Mouse (Mus musculus) central nervous system, embryonic 18 days (tissue): ENCODE measurements around the gene Snw1. TPM values are rescaled to one million over a fixed set of nuclear protein-coding genes. Genes with fewer than 3 reads are reported as not detected.

Experiments used
- polyA plus RNA-seq: library from polyadenylated mRNA; depleted of rRNA; stranded (reverse); fragments of >200 nt; gene quantifications from 2 replicates; pipeline ENCODE4 v1.2.3, GENCODE M21; 2012; rRNA removed

Snw1 gene
- 40.6 and 45.1 TPM in 2 replicates for polyA plus RNA-seq

GRCm38 (mm10) chr12:87471964-87472786 is at the start of gene Snw1:
Gene Snw1, minus strand, starts transcription at chr12:87472274.

DNA sequence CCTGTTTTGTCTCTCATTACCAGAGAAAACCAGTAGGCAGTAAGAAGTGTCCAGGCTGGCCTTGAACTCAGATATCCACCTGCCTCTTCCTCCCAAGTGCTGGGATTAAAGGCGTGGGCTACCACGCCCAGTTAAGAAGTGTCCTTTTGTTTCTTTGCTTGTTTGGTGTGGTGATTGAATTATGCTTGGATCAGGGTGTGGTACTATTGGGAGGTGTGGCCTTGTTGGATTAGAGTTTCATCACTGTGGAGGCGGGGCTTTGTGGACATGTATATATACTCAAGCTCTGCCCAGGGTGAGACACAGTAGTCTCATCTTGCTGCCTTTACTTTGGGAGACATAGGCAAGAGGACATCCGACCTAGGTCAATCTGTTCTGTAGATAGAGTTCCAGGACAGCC is 41.9 kb upstream of the Snw1 start, which contains the start of gene Gm8300:
TSS of gene Gm8300 (plus strand) at position 301 of the 400 bp plus-strand sequence.

DNA sequence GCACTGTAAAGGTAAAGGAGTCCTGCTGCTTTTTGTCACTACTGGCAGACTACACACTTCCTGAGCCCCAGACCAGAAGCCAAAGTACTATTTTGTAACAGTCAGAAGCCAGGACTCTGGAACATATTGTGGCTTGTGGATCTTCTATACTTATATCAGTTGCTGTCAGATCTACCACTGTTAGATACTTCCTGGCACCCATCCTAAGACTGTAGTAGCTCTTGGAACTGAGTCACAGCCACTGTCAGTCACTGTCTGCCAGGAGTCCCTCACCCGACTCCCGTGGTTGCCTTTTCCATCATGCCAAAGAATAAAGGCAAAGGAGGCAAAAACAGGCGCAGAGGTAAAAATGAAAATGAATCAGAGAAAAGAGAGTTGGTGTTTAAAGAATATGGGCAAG is 22.3 kb upstream of the Snw1 start, which contains the start of gene Gm5788:
TSS of gene Gm5788 (plus strand) at position 301 of the 400 bp plus-strand sequence.

DNA sequence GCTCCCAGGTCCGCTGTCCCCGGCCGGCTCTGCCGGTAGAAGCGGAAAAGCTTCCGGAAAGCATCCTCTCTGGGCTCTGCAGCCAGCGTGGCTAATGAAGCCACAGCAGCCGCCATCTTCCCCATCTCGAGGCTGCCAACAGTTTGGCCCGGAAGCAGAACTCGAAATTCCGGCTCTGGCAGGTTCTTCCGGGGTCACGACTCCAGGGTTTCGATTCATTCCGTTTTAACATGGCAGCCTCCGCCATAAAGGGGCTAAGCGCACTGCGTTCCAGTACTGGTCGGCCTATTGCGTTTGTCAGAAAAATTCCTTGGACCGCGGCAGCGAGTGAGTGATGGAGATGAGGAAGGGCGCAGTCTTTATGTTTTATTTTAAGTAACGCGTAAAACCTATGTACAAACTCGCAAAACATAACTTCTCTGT is 28.4 kb downstream of the Snw1 start, which contains the start of the genes Slirp and Alkbh1:
TSS of gene Slirp (plus strand) at position 197 of the 423 bp plus-strand sequence.
TSS of gene Alkbh1 (minus strand) at position 318 of the 423 bp plus-strand sequence.

Other genes starting within 250 kb of the Snw1 start
- 2.2 and 2.9 TPM in 2 replicates for gene Noxred1, start 233.5 kb downstream of the Snw1 start, polyA plus RNA-seq
- gene Vipas39, start 206.0 kb downstream of the Snw1 start, polyA plus RNA-seq, result 65.6 and 66.4 TPM in 2 replicates
- 217 and 227 TPM in 2 replicates for gene Ahsa1, start 205.8 kb downstream of the Snw1 start, polyA plus RNA-seq
- 0.65 and 1.0 TPM in 2 replicates for gene Ism2, start 172.6 kb downstream of the Snw1 start, polyA plus RNA-seq
- 40.1 and 46.7 TPM in 2 replicates for gene Sptlc2, start 83.9 kb downstream of the Snw1 start, polyA plus RNA-seq
- gene Slirp, start 28.4 kb downstream of the Snw1 start, polyA plus RNA-seq, result 82.2 and 91.3 TPM in 2 replicates
- gene Alkbh1, start 28.3 kb downstream of the Snw1 start, polyA plus RNA-seq, result 27.1 and 29.2 TPM in 2 replicates
- not detected in 2 replicates for gene Gm5788, start 22.4 kb upstream of the Snw1 start, polyA plus RNA-seq
- not detected in 2 replicates for gene Gm8300, start 42.0 kb upstream of the Snw1 start, polyA plus RNA-seq
- not detected in 2 replicates for gene Oog1, start 130.4 kb upstream of the Snw1 start, polyA plus RNA-seq
- gene Gm4027, start 146.6 kb upstream of the Snw1 start, polyA plus RNA-seq, result not detected in 2 replicates
- not detected in 2 replicates for gene Gm16381, start 172.3 kb upstream of the Snw1 start, polyA plus RNA-seq